Mouse (Mus musculus) cerebellum, postnatal 10 days (tissue): ENCODE data around the gene Scd2.
"Not testable (repeated sequence)": the region's sequence is repeated elsewhere in the genome, so short reads cannot be mapped to it uniquely, and the experiment has no call there.

Experiments used
- DNase-seq, 2 experiments: peaks; one replicate each; pipeline ENCODE4 v3.0.0; 2021; ENCODE audit warnings: mixed read lengths in 2 of 2

The Scd2 gene

GRCm38 (mm10) chr19:44274452-44274851 lies 19.0 kb upstream of the Scd2 start:
- no peak for DNase-seq

DNA sequence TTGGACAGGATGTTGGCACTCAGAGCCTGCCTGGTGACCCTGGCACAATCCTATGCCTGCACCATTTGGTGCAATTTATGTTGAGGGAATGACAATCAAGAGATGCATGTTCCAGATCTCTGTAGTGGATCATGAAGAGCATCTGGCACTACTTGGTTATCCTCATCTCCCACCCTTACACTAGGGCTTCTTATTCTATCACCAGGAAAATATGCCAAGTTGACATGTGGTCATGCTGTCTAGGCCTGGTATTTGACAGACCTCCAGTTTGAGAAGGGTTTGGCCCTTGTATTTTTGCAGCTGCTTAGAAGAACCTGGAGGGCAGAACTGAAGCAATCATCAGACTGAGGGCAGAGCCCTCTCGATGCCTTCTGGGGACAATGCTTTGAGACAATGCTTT lies 18.1 kb upstream of the Scd2 start:
- peak; percentile 63 for DNase-seq

GRCm38 (mm10) chr19:44276861-44277260 lies 16.6 kb upstream of the Scd2 start:
- DNase-seq: peak; percentile 53 to 62

DNA sequence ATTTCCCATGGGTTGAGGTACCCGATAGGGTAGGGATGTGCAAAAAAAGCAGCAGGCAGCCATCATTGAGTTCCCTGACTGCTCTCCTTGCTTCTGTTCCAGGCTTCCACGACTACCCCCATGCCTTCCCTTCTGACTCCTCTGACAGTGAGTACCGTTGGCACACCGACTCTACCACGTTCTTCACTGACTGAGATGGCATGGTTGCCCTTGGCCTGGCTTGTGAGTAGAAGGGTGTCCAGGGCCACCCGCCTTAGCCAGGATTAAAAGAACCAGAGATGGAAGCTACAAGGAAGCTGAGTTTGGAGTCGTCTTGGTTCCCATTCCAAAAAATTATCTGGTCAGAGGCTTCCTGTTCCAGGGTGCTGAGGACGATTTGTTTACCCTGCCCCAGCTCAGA lies 15.5 kb upstream of the Scd2 start:
- DNase-seq: no peak

DNA sequence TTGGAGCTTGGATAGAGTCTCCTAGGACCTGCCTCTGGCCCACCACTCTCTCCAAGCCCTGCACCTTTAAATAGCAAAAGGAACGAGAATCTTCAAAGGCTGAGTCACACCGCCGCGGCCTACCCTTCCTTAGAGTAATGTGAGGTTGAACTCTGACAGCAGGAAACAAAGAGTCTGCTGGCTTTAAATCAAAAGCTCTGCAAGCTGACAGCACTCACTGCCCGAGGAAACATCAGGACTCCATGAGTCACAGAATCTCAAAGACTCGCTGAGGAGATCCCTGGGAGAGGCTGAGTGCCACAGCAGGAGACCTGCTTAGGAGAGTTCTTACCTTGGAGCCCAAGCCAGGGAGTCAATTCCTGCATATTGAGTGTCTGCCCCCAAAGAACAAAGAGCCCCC lies 12.7 kb upstream of the Scd2 start:
- DNase-seq: no peak

GRCm38 (mm10) chr19:44281825-44282447 lies 11.5 kb upstream of the Scd2 start:
- not testable (repeated sequence) for DNase-seq

GRCm38 (mm10) chr19:44282534-44283156 lies 10.8 kb upstream of the Scd2 start:
- DNase-seq: no peak

- peak in 1 of 2 experiments; percentile 53 for DNase-seq
Observed at GRCm38 (mm10) chr19:44283157-44284024, 10.1 kb upstream of the Scd2 start.

DNA sequence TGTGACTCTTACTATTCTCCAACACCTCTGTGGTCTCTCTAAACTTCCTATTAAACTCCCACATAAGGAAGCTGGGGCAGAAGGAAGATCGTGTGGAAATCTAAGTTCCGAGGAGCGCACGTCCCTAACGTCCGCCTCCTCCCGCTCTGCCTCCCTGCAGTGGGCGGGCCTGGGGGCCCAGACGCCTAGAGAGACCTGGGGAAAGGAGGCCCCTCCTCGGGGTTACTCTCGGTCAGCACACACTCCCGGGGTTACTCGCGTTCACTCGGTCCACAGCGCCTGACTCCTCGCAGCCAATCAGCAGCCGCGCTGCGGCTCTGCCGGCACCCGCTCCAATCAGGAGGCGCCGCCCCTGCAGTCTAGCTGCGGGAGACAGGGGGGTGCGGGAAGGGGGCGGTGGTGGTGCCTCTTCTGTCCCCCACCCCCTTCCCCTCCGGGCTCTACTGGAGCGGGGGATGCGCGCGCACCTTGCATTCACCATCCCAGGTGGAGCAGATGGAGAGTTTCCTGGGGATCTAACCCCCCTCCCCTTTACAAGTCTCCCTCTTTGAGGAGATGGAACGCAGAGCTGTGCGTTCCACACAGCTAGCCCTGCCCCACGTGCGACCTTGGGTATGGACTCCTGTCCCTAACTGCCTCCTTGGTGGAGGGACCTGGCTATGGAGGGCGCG lies 9.3 kb upstream of the Scd2 start:
- peak; percentile 98 for DNase-seq

- DNase-seq: no peak
Observed at GRCm38 (mm10) chr19:44284723-44285122, 8.8 kb upstream of the Scd2 start.

GRCm38 (mm10) chr19:44285554-44285953 lies 7.9 kb upstream of the Scd2 start:
- no peak for DNase-seq

- no peak for DNase-seq
Observed at GRCm38 (mm10) chr19:44286109-44286508, 7.4 kb upstream of the Scd2 start.

DNA sequence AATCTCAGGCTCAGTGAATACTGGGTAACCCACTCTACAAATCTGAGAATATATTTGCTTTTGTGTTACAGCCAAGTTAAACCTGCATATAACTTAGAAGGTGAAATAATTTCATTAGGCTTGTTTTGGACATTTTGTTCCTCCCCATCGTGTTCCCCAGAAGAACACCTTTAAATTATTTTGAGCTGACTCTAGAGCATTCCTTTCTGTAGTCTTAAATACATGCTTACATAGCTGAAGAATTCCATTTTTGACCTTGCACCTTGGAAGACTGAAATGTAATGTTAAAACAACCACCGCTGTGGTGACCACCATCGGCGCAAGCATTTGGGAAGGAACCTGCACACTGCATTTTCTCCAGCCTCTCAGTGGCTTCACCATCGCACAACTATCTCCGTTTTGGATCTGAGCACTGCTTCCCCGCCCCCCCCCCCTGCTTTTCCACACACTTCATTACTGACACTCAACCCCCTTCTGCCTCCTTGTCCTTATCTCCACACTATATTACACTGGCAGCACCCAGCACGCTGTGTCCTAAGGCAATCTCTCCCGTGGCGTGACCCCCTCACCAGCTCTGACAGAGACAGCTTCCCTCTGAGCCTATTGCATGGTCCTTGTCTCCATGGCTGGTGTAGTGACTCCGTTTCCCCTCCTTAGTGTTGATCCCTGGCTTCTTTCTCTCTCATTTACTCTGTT lies 5.9 kb upstream of the Scd2 start:
- DNase-seq: no peak

- peak in 1 of 2 experiments; percentile 48 for DNase-seq
Observed at GRCm38 (mm10) chr19:44292083-44292482, 1.4 kb upstream of the Scd2 start.

DNA sequence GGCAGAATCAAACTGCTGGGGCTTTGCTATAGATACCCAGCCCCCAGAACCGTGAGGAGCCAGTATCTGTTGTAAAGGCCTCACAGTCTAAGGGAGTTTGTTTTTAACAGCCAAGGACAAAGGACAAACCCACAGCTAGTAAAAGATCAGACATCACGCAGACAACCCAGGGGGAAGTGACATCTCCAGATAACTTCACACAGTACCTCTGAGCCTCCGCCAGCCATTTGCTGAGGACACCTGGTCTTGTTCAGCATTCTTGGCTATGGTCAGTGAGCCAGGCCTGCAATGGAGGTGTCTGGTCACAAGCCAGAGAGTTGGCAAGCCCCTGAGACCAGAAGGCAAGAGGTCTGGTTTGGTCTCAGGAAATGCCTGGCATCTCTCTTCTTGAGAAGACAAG lies 991 bp upstream of the Scd2 start:
- peak; percentile 93 to 95 for DNase-seq

- DNase-seq: peak; percentile 97 to 98
Observed at GRCm38 (mm10) chr19:44293769-44294551, 486 bp downstream of the Scd2 start.

DNA sequence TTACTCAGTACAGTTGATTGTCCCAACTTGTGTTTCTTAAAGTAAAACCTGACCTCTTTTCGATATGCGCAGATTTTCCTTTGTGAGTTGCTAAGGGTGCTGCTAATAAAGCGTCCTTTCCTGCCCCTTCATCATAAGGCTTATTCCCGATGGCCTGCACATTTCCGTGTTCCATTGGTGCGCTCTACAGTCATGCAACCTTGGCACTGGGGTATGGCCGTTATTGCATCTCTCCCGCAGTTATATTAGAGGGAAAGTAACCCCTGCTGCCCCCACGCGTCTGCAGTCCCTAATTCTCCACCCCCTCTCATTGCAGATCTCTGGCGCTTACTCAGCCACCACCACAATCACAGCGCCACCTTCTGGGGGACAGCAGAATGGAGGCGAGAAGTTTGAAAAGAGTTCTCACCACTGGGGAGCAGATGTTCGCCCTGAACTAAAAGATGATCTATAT lies 1.1 kb downstream of the Scd2 start:
- peak; percentile 96 for DNase-seq

- DNase-seq: peak; percentile 69 to 70
Observed at GRCm38 (mm10) chr19:44295251-44295650, 1.8 kb downstream of the Scd2 start.

GRCm38 (mm10) chr19:44295741-44296140 lies 2.3 kb downstream of the Scd2 start:
- peak; percentile 93 to 94 for DNase-seq

DNA sequence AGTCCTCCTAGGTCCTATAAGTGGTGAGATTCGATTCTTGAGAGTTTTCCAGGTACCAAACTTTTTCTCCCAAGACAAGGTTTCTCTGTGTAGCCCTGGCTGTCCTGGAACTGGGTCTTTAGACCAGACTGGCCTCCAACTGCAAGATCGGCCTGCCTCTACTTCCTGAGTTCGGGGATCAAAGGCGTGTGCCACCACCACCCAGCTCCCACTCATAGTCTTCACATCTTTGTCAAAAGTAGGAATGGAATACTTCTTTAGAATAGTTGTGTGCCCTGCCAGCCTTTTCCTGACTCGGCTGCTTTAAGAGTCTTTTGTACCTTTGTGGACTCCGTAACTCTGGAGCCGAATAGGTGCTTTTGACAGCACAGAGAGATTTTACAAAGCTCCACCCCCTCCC lies 2.7 kb downstream of the Scd2 start:
- DNase-seq: no peak

DNA sequence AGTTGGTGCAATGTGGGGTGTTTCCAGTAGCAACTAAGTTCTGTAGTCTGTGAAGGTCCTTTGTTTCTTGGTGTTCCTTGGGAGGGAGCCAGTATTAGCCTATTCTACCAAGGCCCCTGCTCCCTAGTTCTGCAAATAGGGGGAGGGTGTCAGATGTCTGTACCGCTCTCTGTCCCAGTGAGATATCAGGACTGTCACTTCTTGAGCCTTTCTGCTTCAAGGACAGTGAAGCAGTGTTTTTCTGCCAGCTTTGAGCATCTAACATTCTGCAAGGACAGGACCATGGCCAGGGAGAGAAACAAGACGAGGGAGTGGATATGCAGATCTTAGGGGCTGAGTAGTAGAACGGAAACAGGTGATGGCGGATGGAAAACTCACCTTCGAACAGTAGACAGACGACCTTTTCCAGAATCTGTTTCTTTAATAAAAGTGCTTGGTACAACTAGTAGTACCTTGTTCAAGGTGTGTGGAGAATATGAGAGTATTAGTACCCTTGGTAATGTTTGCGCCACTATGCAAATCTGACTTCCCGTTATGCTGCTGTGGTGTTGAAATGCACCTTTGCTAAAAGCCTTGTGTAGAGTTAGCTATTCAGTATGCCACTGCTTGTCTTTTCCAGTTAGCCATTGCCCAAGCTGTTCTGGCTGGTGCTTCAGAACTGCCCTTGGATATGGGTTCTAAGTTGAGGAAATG lies 3.7 kb downstream of the Scd2 start:
- no peak for DNase-seq
